Mouse (Mus musculus): ENCODE results near the gene Nrp2.

The Nrp2 gene

GRCm38 (mm10) chr1:62704889-62705516 lies 1.9 kb downstream of the Nrp2 start:
- no peak for DNase-seq (ENCODE audit: low spot score in 2 of 2)

- DNase-seq (ENCODE audit: low spot score in 2 of 2): no peak
These were observed 2.5 kb downstream of the Nrp2 start for GRCm38 (mm10) chr1:62705517-62705981.

- DNase-seq (ENCODE audit: low spot score in 2 of 2): peak in 1 of 2 experiments; percentile 48
These were observed 3.3 kb downstream of the Nrp2 start for GRCm38 (mm10) chr1:62706085-62707021.

- peak in 1 of 2 experiments; percentile 54 for DNase-seq (ENCODE audit: low spot score in 2 of 2)
These were observed 4.2 kb downstream of the Nrp2 start for GRCm38 (mm10) chr1:62707101-62707912.

GRCm38 (mm10) chr1:62707913-62708860 lies 5.1 kb downstream of the Nrp2 start:
- no peak for DNase-seq (ENCODE audit: low spot score in 2 of 2)

- no peak for DNase-seq (ENCODE audit: low spot score in 2 of 2)
These were observed 6.8 kb downstream of the Nrp2 start for GRCm38 (mm10) chr1:62709770-62710335.

GRCm38 (mm10) chr1:62713021-62713676 lies 10.1 kb downstream of the Nrp2 start:
- DNase-seq (ENCODE audit: low spot score in 2 of 2): no peak

GRCm38 (mm10) chr1:62715004-62715403 lies 11.9 kb downstream of the Nrp2 start:
- DNase-seq (ENCODE audit: low spot score in 2 of 2): no peak

GRCm38 (mm10) chr1:62715692-62716091 lies 12.6 kb downstream of the Nrp2 start:
- DNase-seq (ENCODE audit: low spot score in 2 of 2): no peak

GRCm38 (mm10) chr1:62716836-62717478 lies 13.9 kb downstream of the Nrp2 start:
- DNase-seq (ENCODE audit: low spot score in 2 of 2): no peak

GRCm38 (mm10) chr1:62717552-62718236 lies 14.6 kb downstream of the Nrp2 start:
- no peak for DNase-seq (ENCODE audit: low spot score in 2 of 2)

GRCm38 (mm10) chr1:62718237-62718571 lies 15.1 kb downstream of the Nrp2 start:
- no peak for DNase-seq (ENCODE audit: low spot score in 2 of 2)

- no peak for DNase-seq (ENCODE audit: low spot score in 2 of 2)
These were observed 15.7 kb downstream of the Nrp2 start for GRCm38 (mm10) chr1:62718750-62719149.

- DNase-seq (ENCODE audit: low spot score in 2 of 2): no peak
These were observed 16.7 kb downstream of the Nrp2 start for GRCm38 (mm10) chr1:62719770-62720169.

GRCm38 (mm10) chr1:62720176-62720575 lies 17.1 kb downstream of the Nrp2 start:
- DNase-seq (ENCODE audit: low spot score in 2 of 2): no peak

GRCm38 (mm10) chr1:62720727-62721705 lies 17.9 kb downstream of the Nrp2 start:
- DNase-seq (ENCODE audit: low spot score in 2 of 2): no peak

GRCm38 (mm10) chr1:62721706-62722187 lies 18.7 kb downstream of the Nrp2 start:
- no peak for DNase-seq (ENCODE audit: low spot score in 2 of 2)

- DNase-seq (ENCODE audit: low spot score in 2 of 2): no peak
These were observed 19.4 kb downstream of the Nrp2 start for GRCm38 (mm10) chr1:62722526-62722925.

Measured in urinary bladder, postnatal 36 days (tissue).